Comparison of ENCODE assay signal across 21 mouse cellular contexts in genomic region chr6:86481871-86482270, GRCm38 (mm10). TPM values are rescaled to one million over a fixed set of nuclear protein-coding genes. Genes with fewer than 3 reads are reported as not detected.
A peak's percentile ranks its signal among the peaks of the same experiment; 100 is the strongest.
DNase-seq lines count a peak whose midpoint lies in the region; ATAC-seq and TF ChIP-seq lines count a peak whose summit lies in the region.
"Had no signal": no experiment of that assay in that cellular context is flagged by ENCODE, and none has a peak within 500 bp of the region (broad histone marks: within the 10 kb centered on the region; RNA-seq: fewer than 3 reads in every experiment).

No protein-coding gene starts in this region.

- H3K9me3 ChIP-seq in heart, embryonic 10.5 days, result no peaks in the 10 kb centered on the region
- no peaks in the 10 kb centered on the region for H3K9me3 ChIP-seq in liver, postnatal 0 days (ENCODE audit: low read length)
- H3K9me3 ChIP-seq in liver, embryonic 12.5 days (replicated peaks), result no peaks in the 10 kb centered on the region
- H3K9me3 ChIP-seq in hindbrain, embryonic 14.5 days (ENCODE audit: control insufficient read depth, low read length), result no peaks in the 10 kb centered on the region
- H3K9me3 ChIP-seq: forebrain, embryonic 12.5 days; lung, embryonic 15.5 days; neural tube, embryonic 12.5 days had no signal

- H3K9ac ChIP-seq in liver, postnatal 0 days (replicated peaks), result no peak overlapping the region
- no peak overlapping the region for H3K9ac ChIP-seq in liver, embryonic 12.5 days
- no peak overlapping the region for H3K9ac ChIP-seq in hindbrain, embryonic 14.5 days
- H3K9ac ChIP-seq: forebrain, embryonic 12.5 days; lung, embryonic 15.5 days; neural tube, embryonic 12.5 days had no signal

- no peak for TF ChIP-seq EP300 in liver, postnatal 0 days (IDR thresholded peaks at IDR 0.05; ENCODE audit: low read depth)

- no peaks in the 10 kb centered on the region for H3K27me3 ChIP-seq in heart, embryonic 10.5 days (ENCODE audit: insufficient read depth, poor library complexity, severe bottlenecking)
- no peaks in the 10 kb centered on the region for H3K27me3 ChIP-seq in liver, postnatal 0 days (ENCODE audit: insufficient read depth, low read length)
- H3K27me3 ChIP-seq in liver, embryonic 12.5 days (replicated peaks), result no peaks in the 10 kb centered on the region
- H3K27me3 ChIP-seq in myocyte (ENCODE audit: control insufficient read depth, insufficient read depth, insufficient read length), result no peaks in the 10 kb centered on the region
- no peaks in the 10 kb centered on the region for H3K27me3 ChIP-seq in hindbrain, embryonic 14.5 days (ENCODE audit: control insufficient read depth, insufficient read depth, low read length)
- H3K27me3 ChIP-seq: CH12.LX; forebrain, embryonic 12.5 days; lung, embryonic 15.5 days; neural tube, embryonic 12.5 days had no signal

- TF ChIP-seq CTCF in liver, postnatal 0 days (IDR thresholded peaks at IDR 0.05; ENCODE audit: low read depth), result no peak

- H3K79me2 ChIP-seq in myocyte (ENCODE audit: control insufficient read depth, insufficient read depth), result peaks cover 8% of the 10 kb centered on the region

- ATAC-seq in liver, postnatal 0 days, result peak; percentile 58
- ATAC-seq in liver, embryonic 12.5 days, result no peak
- no peak for ATAC-seq in hindbrain, embryonic 14.5 days (ENCODE audit: low FRiP score)
- ATAC-seq: hindbrain, embryonic 16.5 days had no signal

- H3K4me3 ChIP-seq in heart, embryonic 10.5 days, result no peak overlapping the region
- no peak overlapping the region for H3K4me3 ChIP-seq in liver, postnatal 0 days (ENCODE audit: low read depth, low read length)
- H3K4me3 ChIP-seq in liver, embryonic 12.5 days, result no peak overlapping the region
- no peak overlapping the region for H3K4me3 ChIP-seq in myocyte
- no peak overlapping the region for H3K4me3 ChIP-seq in hindbrain, embryonic 14.5 days (replicated peaks; ENCODE audit: low read length)
- H3K4me3 ChIP-seq: forebrain, embryonic 12.5 days; left cerebral cortex, adult 2 months; lung, embryonic 15.5 days; neural tube, embryonic 12.5 days had no signal

- H3K4me2 ChIP-seq in liver, postnatal 0 days (ENCODE audit: low read depth, low read length), result no peak overlapping the region
- no peak overlapping the region for H3K4me2 ChIP-seq in liver, embryonic 12.5 days
- H3K4me2 ChIP-seq in myocyte (ENCODE audit: low read depth), result peak overlapping the region; percentile 95
- no peak overlapping the region for H3K4me2 ChIP-seq in hindbrain, embryonic 14.5 days (replicated peaks)
- H3K4me2 ChIP-seq: forebrain, embryonic 12.5 days; lung, embryonic 15.5 days; midbrain, embryonic 11.5 days; neural tube, embryonic 12.5 days had no signal

- H3K27ac ChIP-seq in heart, embryonic 10.5 days, result peak overlapping the region; percentile 86; the same call in 1 of the 2 replicates
- peak overlapping the region; percentile 37; the same call in 1 of the 2 replicates for H3K27ac ChIP-seq in liver, postnatal 0 days (ENCODE audit: low read depth)
- no peak overlapping the region for H3K27ac ChIP-seq in liver, embryonic 12.5 days
- H3K27ac ChIP-seq in hindbrain, embryonic 14.5 days, result no peak overlapping the region
- H3K27ac ChIP-seq: forebrain, embryonic 12.5 days; left cerebral cortex, adult 2 months; neural tube, embryonic 12.5 days had no signal

- DNase-seq in heart, embryonic 10.5 days (ENCODE audit: low spot score), result no peak
- no peak for DNase-seq in heart, adult 9 months (ENCODE audit: low spot score in 2 of 2)
- DNase-seq in liver, postnatal 0 days, result no peak
- no peak for DNase-seq in Muller cell, postnatal 12 days (ENCODE audit: inconsistent ontology term)
- no peak for DNase-seq in hindbrain, embryonic 14.5 days (ENCODE audit: low spot score)
- DNase-seq: cerebellum, adult 8-10 months; gastrocnemius, postnatal 25 days; heart, postnatal 36 days; kidney, adult 8-10 months; kidney, postnatal 4 days; layer of hippocampus, adult 9-11 months; thymus, adult 2 months had no signal

- peaks cover 58% of the 10 kb centered on the region for H3K4me1 ChIP-seq in heart, embryonic 10.5 days
- H3K4me1 ChIP-seq in liver, postnatal 0 days (ENCODE audit: insufficient read depth), result peaks cover 33% of the 10 kb centered on the region
- peaks cover 35% of the 10 kb centered on the region for H3K4me1 ChIP-seq in liver, embryonic 12.5 days
- H3K4me1 ChIP-seq in hindbrain, embryonic 14.5 days (replicated peaks; ENCODE audit: control insufficient read depth, insufficient read depth, low read length), result peaks cover 6% of the 10 kb centered on the region; the same call in 1 of the 2 replicates

- H3ac ChIP-seq in myocyte (ENCODE audit: control insufficient read depth, insufficient read length), result no peak overlapping the region

- TF ChIP-seq POLR2A in myocyte (IDR thresholded peaks at IDR 0.05; ENCODE audit: insufficient read length, low read depth), result no peak

- no peaks in the 10 kb centered on the region for H3K36me3 ChIP-seq in heart, embryonic 10.5 days
- no peaks in the 10 kb centered on the region for H3K36me3 ChIP-seq in liver, postnatal 0 days (replicated peaks; ENCODE audit: insufficient read depth, low read length)
- H3K36me3 ChIP-seq in liver, embryonic 12.5 days, result no peaks in the 10 kb centered on the region
- H3K36me3 ChIP-seq in myocyte (ENCODE audit: control insufficient read depth, insufficient read depth), result no peaks in the 10 kb centered on the region
- H3K36me3 ChIP-seq in hindbrain, embryonic 14.5 days (replicated peaks; ENCODE audit: control insufficient read depth, insufficient read depth), result no peaks in the 10 kb centered on the region
- H3K36me3 ChIP-seq: forebrain, embryonic 12.5 days; lung, embryonic 15.5 days; neural tube, embryonic 12.5 days had no signal

- WGBS in heart, embryonic 10.5 days, result 81% methylated on average over 5 of the region's 5 CpGs
- WGBS in liver, postnatal 0 days (ENCODE audit: insufficient replicate concordance), result 68% methylated on average over 5 of the region's 5 CpGs
- 59% methylated on average over 5 of the region's 5 CpGs for WGBS in liver, embryonic 12.5 days (ENCODE audit: insufficient replicate concordance)
- WGBS in hindbrain, embryonic 14.5 days, result over 99% methylated on average over 5 of the region's 5 CpGs

TF ChIP-seq in myocyte, 11 proteins besides CTCF, POLR2A, EP300 and RAD21:
- no peak for TF ChIP-seq E2F4 (IDR thresholded peaks at IDR 0.05; ENCODE audit: insufficient read depth)
- no peak for TF ChIP-seq SRF (IDR thresholded peaks at IDR 0.05; ENCODE audit: control insufficient read depth, insufficient read length, low read depth)
- TF ChIP-seq MAX (IDR thresholded peaks at IDR 0.05; ENCODE audit: low read depth), result no peak
- no peak for TF ChIP-seq CEBPB (IDR thresholded peaks at IDR 0.05; ENCODE audit: insufficient read depth, poor library complexity, severe bottlenecking)
- TF ChIP-seq POLR2AphosphoS2 (IDR thresholded peaks at IDR 0.05; ENCODE audit: insufficient read length, low read depth), result no peak
- TF ChIP-seq USF1 (IDR thresholded peaks at IDR 0.05; ENCODE audit: low read depth), result no peak
- TF ChIP-seq REST (IDR thresholded peaks at IDR 0.05; ENCODE audit: insufficient read depth, insufficient read length), result no peak
- TF ChIP-seq MYOG (IDR thresholded peaks at IDR 0.05; ENCODE audit: control insufficient read depth in 1 of 3, insufficient read depth in 1 of 3, insufficient read length in 2 of 3, low read depth in 2 of 3), result no peak
- TF ChIP-seq MYOD1 (IDR thresholded peaks at IDR 0.05; ENCODE audit: control insufficient read depth in 1 of 3, insufficient read length in 2 of 3, low read depth in 2 of 3), result no peak
- TF ChIP-seq TCF3 (IDR thresholded peaks at IDR 0.05; ENCODE audit: insufficient read length, low read depth), result no peak
- TF ChIP-seq TCF12 (IDR thresholded peaks at IDR 0.05; ENCODE audit: insufficient read depth, poor library complexity, severe bottlenecking), result no peak

RNA-seq across cellular contexts. Expression of gene C87436, which starts 43.7 kb away (rescaled TPM):
- 16.6 and 18.0 TPM in 2 replicates for polyA plus RNA-seq in heart, embryonic 10.5 days (2016; fragmentation: Nextera tagmentation; extraction: Ambion mirVana)
- polyA plus RNA-seq in liver, postnatal 0 days (2015; fragmentation: Nextera tagmentation; extraction: Ambion mirVana), result 9.5 and 10.4 TPM in 2 replicates
- 17.9 and 18.8 TPM in 2 replicates for polyA plus RNA-seq in liver, embryonic 12.5 days (2016; fragmentation: Nextera tagmentation; extraction: Ambion mirVana)
- 6.9 TPM for polyA plus RNA-seq in myocyte (2012; fragmentation: generic; extraction: Trizol)
- 19.2 and 21.6 TPM in 2 replicates for polyA plus RNA-seq in hindbrain, embryonic 14.5 days (2014; fragmentation: Nextera tagmentation; extraction: Ambion mirVana)

RNA-seq across cellular contexts. Expression of gene Pcbp1, which starts 44.2 kb away (rescaled TPM):
- polyA plus RNA-seq in heart, embryonic 10.5 days (2016; fragmentation: Nextera tagmentation; extraction: Ambion mirVana), result 411 and 428 TPM in 2 replicates
- 206 and 208 TPM in 2 replicates for polyA plus RNA-seq in liver, postnatal 0 days (2015; fragmentation: Nextera tagmentation; extraction: Ambion mirVana)
- 465 and 466 TPM in 2 replicates for polyA plus RNA-seq in liver, embryonic 12.5 days (2016; fragmentation: Nextera tagmentation; extraction: Ambion mirVana)
- 306 TPM for polyA plus RNA-seq in myocyte (2012; fragmentation: generic; extraction: Trizol)
- polyA plus RNA-seq in hindbrain, embryonic 14.5 days (2014; fragmentation: Nextera tagmentation; extraction: Ambion mirVana), result 313 and 316 TPM in 2 replicates

RNA-seq across cellular contexts. Expression of gene Gm44790, which starts 55.4 kb away (rescaled TPM):
- polyA plus RNA-seq in heart, embryonic 10.5 days (2016; fragmentation: Nextera tagmentation; extraction: Ambion mirVana), result 1.1 TPM in 1 of 2 replicates, not detected in the other
- not detected in 2 replicates for polyA plus RNA-seq in liver, postnatal 0 days (2015; fragmentation: Nextera tagmentation; extraction: Ambion mirVana)
- not detected in 2 replicates for polyA plus RNA-seq in liver, embryonic 12.5 days (2016; fragmentation: Nextera tagmentation; extraction: Ambion mirVana)
- not detected for polyA plus RNA-seq in myocyte (2012; fragmentation: generic; extraction: Trizol)
- polyA plus RNA-seq in hindbrain, embryonic 14.5 days (2014; fragmentation: Nextera tagmentation; extraction: Ambion mirVana), result not detected in 2 replicates
- polyA plus RNA-seq: forebrain, embryonic 12.5 days; hindbrain, embryonic 16.5 days; midbrain, embryonic 11.5 days; neural tube, embryonic 12.5 days had no signal

Comparison
In these comparisons a context has a peak if more than half of its experiments do, and no peak if none do; other contexts are left out.
1. H3K27ac ChIP-seq: peak in heart, embryonic 10.5 days (single experiment) and liver, postnatal 0 days (single experiment); none in liver, embryonic 12.5 days (single experiment) and hindbrain, embryonic 14.5 days (single experiment).